ENCODE assay signal across 21 mouse cellular contexts in the genomic region with DNA sequence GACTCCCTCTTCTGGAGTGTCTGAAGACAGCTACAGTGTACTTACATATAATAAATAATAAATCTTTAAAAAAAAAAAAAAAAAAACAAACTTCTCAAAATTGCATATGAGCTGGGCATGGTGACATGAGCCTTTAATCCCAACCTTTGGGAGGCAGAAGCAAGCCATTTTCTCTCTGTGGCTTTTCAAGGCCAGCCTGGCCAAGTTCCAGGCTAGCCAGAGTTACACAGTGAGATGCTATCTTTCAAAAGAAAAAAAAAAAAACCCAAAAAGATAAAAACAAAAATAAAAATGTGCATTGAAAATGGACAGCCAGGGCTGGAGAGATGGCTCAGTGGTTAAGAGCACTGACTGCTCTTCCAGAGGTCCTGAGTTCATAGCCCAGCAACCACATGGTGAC. TPM values are rescaled to one million over a fixed set of nuclear protein-coding genes. Genes with fewer than 3 reads are reported as not detected.
DNase-seq lines count a peak whose midpoint lies in the region; ATAC-seq lines count a peak whose summit lies in the region.
"Had no signal": no experiment of that assay in that cellular context is flagged by ENCODE, and none has a peak within 500 bp of the region (broad histone marks: within the 10 kb centered on the region; RNA-seq: fewer than 3 reads in every experiment).

No protein-coding gene starts in this region.

- peak; percentile 59 to 70 for DNase-seq in adrenal gland, adult (ENCODE audit: inconsistent age in 2 of 2, low spot score in 1 of 2)
- no peak for DNase-seq in adrenal gland, postnatal 14 days
- peak; percentile 51 for DNase-seq in adrenal gland, postnatal 25 days
- no peak for DNase-seq in adrenal gland, postnatal 10 days
- DNase-seq in adrenal gland, postnatal 36 days, result peak; percentile 64 to 70
- DNase-seq in adrenal gland, adult 18-20 months (ENCODE audit: low spot score in 2 of 2), result no peak
- peak; percentile 63 for DNase-seq in 416B (ENCODE audit: low read depth)
- DNase-seq: adrenal gland, adult 2 months; adrenal gland, adult 8-10 months; cerebellum, adult 11 months; cerebellum, adult 11-12 months; cerebellum, adult 18-20 months; cerebellum, adult 2 months; cerebellum, adult 8-10 months; cerebellum, adult 9-10 months; cerebellum, adult 9-11 months; cerebellum, postnatal 10 days had no signal

- no peak for ATAC-seq in monocyte, adult 5-6 weeks (replicated peaks; ENCODE audit: insufficient number of reproducible peaks, low FRiP score, low TSS enrichment, poor library complexity, severe bottlenecking)
- ATAC-seq: activated CD4-positive, CD25-positive, alpha-beta regulatory T cell, adult 4 months; CD4-positive, CD25-positive, alpha-beta regulatory T cell, adult 4 months; Patski had no signal

RNA-seq across cellular contexts. Expression of gene Pebp1, which starts 2.2 kb away (rescaled TPM):
- total RNA-seq in adrenal gland, postnatal 14 days (2021), result 832 and 835 TPM in 2 replicates
- total RNA-seq in adrenal gland, postnatal 25 days (2021), result 1,140 and 1,281 TPM in 2 replicates
- total RNA-seq in adrenal gland, postnatal 10 days (2021), result 100 to 1,000 TPM; 763 to 803 TPM
- 1,000 to 10,000 TPM; 1,300 to 1,490 TPM for total RNA-seq in adrenal gland, postnatal 36 days (2021)
- total RNA-seq in adrenal gland, adult 18-20 months (2021), result 1,000 to 10,000 TPM; 1,102 to 1,483 TPM
- total RNA-seq in monocyte, adult 5-6 weeks (2017), result 23.5 to 34.1 TPM (median 27.5 TPM) in 3 replicates

RNA-seq across cellular contexts. Expression of gene Vsig10, which starts 29.2 kb away (rescaled TPM):
- total RNA-seq in adrenal gland, postnatal 14 days (2021), result 18.5 and 21.6 TPM in 2 replicates
- 18.2 and 34.2 TPM in 2 replicates for total RNA-seq in adrenal gland, postnatal 25 days (2021)
- total RNA-seq in adrenal gland, postnatal 10 days (2021), result 10 to 100 TPM; 23.4 to 26.0 TPM
- total RNA-seq in adrenal gland, postnatal 36 days (2021), result 10 to 100 TPM; 16.3 to 23.0 TPM
- 10 to 100 TPM; 11.3 to 16.2 TPM for total RNA-seq in adrenal gland, adult 18-20 months (2021)
- total RNA-seq in monocyte, adult 5-6 weeks (2017), result 4.9 to 5.5 TPM (median 5.2 TPM) in 3 replicates

Comparison
In these comparisons a context has a peak if more than half of its experiments do, and no peak if none do; other contexts are left out.
1. DNase-seq: peak in adrenal gland, adult (2 of 2), adrenal gland, postnatal 25 days (single experiment), adrenal gland, postnatal 36 days (2 of 2) and 416B (single experiment); none in adrenal gland, postnatal 14 days (single experiment), adrenal gland, postnatal 10 days (single experiment) and adrenal gland, adult 18-20 months (0 of 2).
2. RNA of gene Pebp1, which starts 2.2 kb away (total RNA-seq): 1,300 to 1,490 TPM in adrenal gland, postnatal 36 days, 1,102 to 1,483 TPM in adrenal gland, adult 18-20 months, 1,140 to 1,281 TPM in adrenal gland, postnatal 25 days, 832 to 835 TPM in adrenal gland, postnatal 14 days and 763 to 803 TPM in adrenal gland, postnatal 10 days; 23.5 to 34.1 TPM in monocyte, adult 5-6 weeks; every median in the first group is over 10 times any median in the second.